Mouse (Mus musculus) stomach, embryonic 15.5 days (tissue): ENCODE results near the gene Cers5. TPM values are rescaled to one million over a fixed set of nuclear protein-coding genes. Genes with fewer than 3 reads are reported as not detected.
"Not testable (repeated sequence)": the region's sequence is repeated elsewhere in the genome, so short reads cannot be mapped to it uniquely, and the experiment has no call there.

ENCODE experiments used
- ATAC-seq: fragments of 200-750 bp; cut with Nextera tagmentation; 2 replicates; pipeline ENCODE4 v1.8.0; 2017; ENCODE audit warnings: low read depth, moderate number of reproducible peaks, moderate TSS enrichment; ENCODE audit not compliant: insufficient read depth, low FRiP score
- H3K27ac ChIP-seq: fragments of 300-500 bp; sonication (generic); 2 replicates; pipeline ENCODE4 v1.5.1; 2015; ENCODE audit warnings: mild to moderate bottlenecking, inconsistent platforms
- H3K27me3 ChIP-seq: fragments of 300-500 bp; sonication (generic); replicated peaks from 2 replicates; pipeline ENCODE4 v1.6.1; 2015; ENCODE audit warnings: inconsistent platforms
- H3K36me3 ChIP-seq: fragments of 300-500 bp; sonication (generic); 2 replicates; pipeline ENCODE4 v1.6.1; 2015; ENCODE audit warnings: inconsistent platforms
- H3K4me1 ChIP-seq: fragments of 300-500 bp; sonication (generic); 2 replicates; pipeline ENCODE4 v1.6.1; 2015; ENCODE audit warnings: inconsistent platforms
- H3K4me2 ChIP-seq: fragments of 300-500 bp; sonication (generic); 2 replicates; pipeline ENCODE4 v1.6.1; 2015; ENCODE audit warnings: mild to moderate bottlenecking, inconsistent platforms
- H3K4me3 ChIP-seq: fragments of 300-500 bp; sonication (generic); replicated peaks from 2 replicates; pipeline ENCODE4 v1.5.1; 2015; ENCODE audit warnings: inconsistent platforms
- H3K9ac ChIP-seq: fragments of 300-500 bp; sonication (generic); 2 replicates; pipeline ENCODE4 v1.6.1; 2015; ENCODE audit warnings: inconsistent platforms
- H3K9me3 ChIP-seq: fragments of 300-500 bp; sonication (generic); 2 replicates; pipeline ENCODE4 v1.6.1; 2016; ENCODE audit warnings: inconsistent platforms
- WGBS: fragments of 180-500 bp; shearing (Covaris S2); methylation state at CpG from one replicate; pipeline ENCODE4 v1.1.7; 2015; 5-methylcytosine and 5-hydroxymethylcytosine counted together
- polyA plus RNA-seq: library from polyadenylated mRNA; unstranded; fragments of >200 nt; fragmentation: Nextera tagmentation; extraction: Ambion mirVana; gene quantifications from 2 replicates; pipeline ENCODE4 v1.2.1, GENCODE M21; 2015

Gene Cers5
- polyA plus RNA-seq, 1 experiment from 2014 or later: 57.3 TPM

DNA sequence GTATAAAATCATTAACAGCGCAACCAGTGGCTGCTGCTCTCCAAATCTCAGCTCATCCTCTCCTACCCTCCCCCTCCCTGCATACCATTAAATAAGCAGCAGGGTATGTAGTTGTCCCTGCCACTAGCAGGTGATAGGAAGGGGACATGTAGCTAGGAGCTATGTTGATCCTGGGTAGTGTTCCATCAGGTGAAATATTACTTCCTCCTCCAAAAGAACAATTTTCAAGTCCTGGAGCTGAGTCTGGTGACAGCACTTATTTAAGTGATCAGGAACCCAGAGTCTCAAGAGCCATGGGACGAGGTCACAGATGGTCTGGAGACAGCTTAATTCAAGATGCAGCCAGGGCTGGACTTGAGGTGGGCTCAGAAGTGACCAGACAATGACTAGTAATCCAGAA, 37.1 kb downstream of the Cers5 start:
- Histone ChIP-seq H3K4me1 (no peaks in the 10 kb centered on the region), H3K9ac (no peak overlapping the region), H3K27me3 (no peaks in the 10 kb centered on the region), H3K4me3 (no peak overlapping the region), H3K4me2 (no peak overlapping the region), H3K36me3 (peaks cover 39% of the 10 kb centered on the region; the same call in 1 of the 2 replicates), H3K27ac (no peak overlapping the region), H3K9me3 (no peaks in the 10 kb centered on the region)
- ATAC-seq: no peak
- whole genome bisulfite sequencing: 88% methylated on average over 2 of the region's 2 CpGs

GRCm38 (mm10) chr15:99733186-99733585, 39.5 kb downstream of the Cers5 start:
- ATAC-seq: no peak
- 91% methylated on average over 5 of the region's 5 CpGs for WGBS
- H3K36me3 ChIP-seq: peaks cover 36% of the 10 kb centered on the region

DNA sequence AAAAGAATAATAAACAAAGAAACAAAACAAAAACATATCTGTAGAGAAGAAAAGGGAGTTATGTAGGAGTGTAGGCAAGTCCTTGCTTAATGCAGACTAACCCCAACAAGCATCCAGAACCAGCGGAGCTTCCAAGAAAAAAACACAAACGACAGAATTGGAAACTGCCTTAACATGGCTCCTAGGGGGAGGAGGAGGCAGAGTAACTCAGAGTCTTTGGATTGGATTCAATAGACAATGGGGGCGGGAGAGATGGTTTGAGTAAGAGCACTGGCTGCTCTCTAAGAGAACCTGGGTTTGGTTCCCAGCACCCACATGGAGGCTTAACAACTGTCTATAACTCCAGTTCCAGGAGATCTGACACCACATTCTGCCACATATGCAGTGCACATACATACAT, 41.0 kb downstream of the Cers5 start:
- Histone ChIP-seq H3K4me2 (no peak overlapping the region), H3K27ac (no peak overlapping the region), H3K4me1 (0 out of 2 replicates have a peak, but pooled peaks cover under 1% of the 10 kb centered on the region), H3K36me3 (peaks cover 29% of the 10 kb centered on the region), H3K9me3 (no peaks in the 10 kb centered on the region), H3K27me3 (no peaks in the 10 kb centered on the region), H3K4me3 (no peak overlapping the region), H3K9ac (no peak overlapping the region)
- 94% methylated on average over 3 of the region's 3 CpGs for WGBS
- no peak for ATAC-seq

More at GRCm38 (mm10) chr15:99733186-99733585, 39.5 kb downstream of the Cers5 start:
- H3K27ac ChIP-seq: no peak overlapping the region
- H3K4me2 ChIP-seq: no peak overlapping the region
- H3K9ac ChIP-seq: no peak overlapping the region
- H3K27me3 ChIP-seq: no peaks in the 10 kb centered on the region
- no peaks in the 10 kb centered on the region for H3K9me3 ChIP-seq
- no peak overlapping the region for H3K4me3 ChIP-seq
- no peaks in the 10 kb centered on the region for H3K4me1 ChIP-seq

DNA sequence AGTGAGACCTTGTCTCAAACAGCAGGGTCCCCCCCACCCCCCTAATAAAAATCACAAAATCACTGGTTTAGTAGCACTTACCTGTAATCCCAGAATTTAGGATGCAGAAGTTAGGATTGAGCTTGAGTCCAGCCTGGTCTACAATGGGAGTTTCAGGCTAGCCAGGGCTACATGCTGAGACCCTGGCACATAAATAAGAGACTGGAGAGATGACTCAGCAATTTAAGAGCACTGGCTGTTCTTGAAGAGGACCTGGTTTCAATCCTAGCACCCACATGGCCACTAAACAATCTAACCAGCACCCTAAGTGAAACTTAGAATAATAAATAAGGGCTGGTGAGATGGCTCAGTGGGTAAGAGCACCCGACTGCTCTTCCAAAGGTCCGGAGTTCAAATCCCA, 41.5 kb downstream of the Cers5 start:
- H3K36me3 ChIP-seq: peaks cover 24% of the 10 kb centered on the region
- H3K9me3 ChIP-seq: no peaks in the 10 kb centered on the region
- H3K27ac ChIP-seq: no peak overlapping the region
- 0 out of 2 replicates have a peak, but pooled peaks cover 4% of the 10 kb centered on the region for H3K4me1 ChIP-seq
- no peak overlapping the region for H3K9ac ChIP-seq
- H3K4me3 ChIP-seq: no peak overlapping the region
- WGBS: 91% methylated on average over 2 of the region's 2 CpGs
- no peak for ATAC-seq
- H3K27me3 ChIP-seq: no peaks in the 10 kb centered on the region
- no peak overlapping the region for H3K4me2 ChIP-seq

DNA sequence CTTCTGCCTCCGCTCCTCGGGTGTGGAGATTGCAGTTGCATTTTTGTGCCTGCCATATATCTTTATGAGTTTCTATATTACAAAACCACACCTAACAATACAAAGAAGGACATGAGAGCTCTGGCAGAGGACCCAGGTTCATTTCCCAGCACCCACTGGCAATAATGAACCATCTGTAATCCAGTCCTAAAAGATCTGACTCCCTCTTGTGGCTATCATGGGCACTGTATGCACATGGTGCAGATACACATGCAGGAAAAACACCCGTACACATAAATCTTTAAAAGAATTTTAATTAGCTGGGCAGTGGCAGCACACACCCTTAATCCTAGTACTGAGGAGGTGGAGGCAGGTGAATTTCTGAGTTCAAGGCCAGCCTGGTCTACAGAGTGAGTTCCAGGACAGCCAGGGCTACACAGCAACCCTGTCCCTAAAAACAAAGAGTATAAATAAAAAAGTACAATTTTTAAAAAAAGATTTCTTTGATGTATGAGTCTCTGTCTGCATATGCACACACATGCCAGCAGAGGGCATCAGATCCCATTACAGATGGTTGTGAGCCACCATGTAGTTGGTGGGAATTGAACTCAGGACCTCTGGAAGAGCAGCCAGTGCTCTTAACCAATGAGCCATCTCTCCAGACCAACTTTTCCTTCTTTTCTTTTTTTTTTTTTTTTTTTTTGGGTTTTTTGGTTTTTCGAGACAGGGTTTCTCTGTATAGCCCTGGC, 43.5 kb downstream of the Cers5 start:
- H3K27ac ChIP-seq: no peak overlapping the region
- no peaks in the 10 kb centered on the region for H3K27me3 ChIP-seq
- H3K36me3 ChIP-seq: peaks cover 19% of the 10 kb centered on the region
- no peak overlapping the region for H3K4me3 ChIP-seq
- no peak overlapping the region for H3K4me2 ChIP-seq
- H3K4me1 ChIP-seq: peaks cover 14% of the 10 kb centered on the region
- ATAC-seq: no peak
- 93% methylated on average over 4 of the region's 4 CpGs for WGBS
- H3K9me3 ChIP-seq: no peaks in the 10 kb centered on the region
- no peak overlapping the region for H3K9ac ChIP-seq

DNA sequence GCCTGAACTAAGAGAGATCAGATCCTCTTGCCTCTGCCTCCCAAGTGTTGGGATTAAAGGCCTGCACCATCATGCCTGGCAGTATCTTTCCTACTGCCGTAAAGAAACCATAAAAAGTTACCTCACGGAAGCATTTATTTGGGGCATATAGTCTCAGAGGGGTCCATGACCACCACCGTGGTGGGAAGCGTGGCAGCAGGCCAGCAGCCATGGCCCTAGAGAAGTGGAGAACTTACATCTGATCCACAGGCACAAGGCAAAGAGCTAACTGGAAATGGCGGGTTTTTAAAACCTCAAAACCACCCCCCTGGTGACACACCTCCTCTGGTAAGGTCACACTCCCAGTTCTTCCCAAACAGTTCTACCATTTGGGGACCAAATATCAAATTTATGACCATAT, 44.5 kb downstream of the Cers5 start:
- Histone ChIP-seq H3K9ac (no peak overlapping the region), H3K4me1 (peaks cover 24% of the 10 kb centered on the region), H3K27ac (no peak overlapping the region), H3K9me3 (no peaks in the 10 kb centered on the region), H3K4me2 (no peak overlapping the region), H3K4me3 (no peak overlapping the region), H3K36me3 (peaks cover 19% of the 10 kb centered on the region), H3K27me3 (no peaks in the 10 kb centered on the region)
- 98% methylated on average over 5 of the region's 5 CpGs for WGBS
- no peak for ATAC-seq

GRCm38 (mm10) chr15:99727525-99727924, 45.2 kb downstream of the Cers5 start:
- no peaks in the 10 kb centered on the region for H3K9me3 ChIP-seq
- H3K36me3 ChIP-seq: peaks cover 19% of the 10 kb centered on the region
- H3K27me3 ChIP-seq: no peaks in the 10 kb centered on the region
- no peak overlapping the region for H3K4me2 ChIP-seq
- no peak overlapping the region for H3K4me3 ChIP-seq
- H3K4me1 ChIP-seq: peaks cover 28% of the 10 kb centered on the region
- H3K9ac ChIP-seq: no peak overlapping the region
- 93% methylated on average over 12 of the region's 12 CpGs for WGBS
- no peak for ATAC-seq
- H3K27ac ChIP-seq: no peak overlapping the region

- H3K27me3 ChIP-seq, H3K9ac ChIP-seq, H3K4me2 ChIP-seq, H3K9me3 ChIP-seq, H3K4me3 ChIP-seq, ATAC-seq, H3K27ac ChIP-seq: not testable (repeated sequence)
- Histone ChIP-seq H3K36me3 (peaks cover 19% of the 10 kb centered on the region), H3K4me1 (peaks cover 28% of the 10 kb centered on the region)
- 92% methylated on average over 5 of the region's 5 CpGs for WGBS
Observed at GRCm38 (mm10) chr15:99727039-99727438, 45.6 kb downstream of the Cers5 start.

DNA sequence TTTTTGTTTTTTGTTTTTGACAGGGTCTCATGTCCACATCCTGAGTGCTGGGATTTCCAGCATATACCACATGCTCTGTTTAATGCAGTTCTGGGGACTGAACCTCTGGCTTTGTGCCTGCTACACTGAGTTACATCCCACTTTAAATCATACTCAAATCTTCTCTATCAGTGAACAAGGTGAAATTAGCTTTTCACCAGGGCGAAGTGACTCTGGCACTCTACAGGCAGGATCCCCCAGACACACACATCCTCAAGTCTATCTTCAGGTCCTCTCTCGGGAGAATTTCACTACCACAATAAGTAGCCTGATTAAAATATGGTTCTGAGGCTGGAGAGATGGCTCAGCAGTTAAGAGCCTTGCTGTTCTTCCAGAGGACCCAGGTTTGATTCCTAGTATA, 46.1 kb downstream of the Cers5 start:
- Histone ChIP-seq H3K4me3 (peak overlapping the region; percentile 81), H3K4me1 (peaks cover 28% of the 10 kb centered on the region), H3K9ac (peak overlapping the region; percentile 81), H3K36me3 (peaks cover 19% of the 10 kb centered on the region), H3K27me3 (no peaks in the 10 kb centered on the region), H3K27ac (no peak overlapping the region), H3K9me3 (no peaks in the 10 kb centered on the region), H3K4me2 (peak overlapping the region; percentile 76)
- WGBS: 70% methylated on average over 2 of the region's 2 CpGs
- ATAC-seq: no peak

- H3K36me3 ChIP-seq: peaks cover 15% of the 10 kb centered on the region
- peak within 1 kb of the TSS; percentile 76 for H3K4me2 ChIP-seq
- peaks cover 28% of the 10 kb centered on the region for H3K4me1 ChIP-seq
- no peaks in the 10 kb centered on the region for H3K27me3 ChIP-seq
- peak within 1 kb of the TSS; percentile 81 for H3K4me3 ChIP-seq
- ATAC-seq: peak; percentile 92
- under 1% methylated on average over 66 of the region's 68 CpGs for WGBS
- peak within 1 kb of the TSS; percentile 86 for H3K27ac ChIP-seq
- peak within 1 kb of the TSS; percentile 81 for H3K9ac ChIP-seq
- no peaks in the 10 kb centered on the region for H3K9me3 ChIP-seq
Observed at GRCm38 (mm10) chr15:99725341-99726155, 47.1 kb downstream of the Cers5 start, which contains the start of gene Cox14. TSS of gene Cox14 (plus strand) at chr15:99725618.

GRCm38 (mm10) chr15:99724292-99725021, 48.2 kb downstream of the Cers5 start:
- Histone ChIP-seq H3K36me3 (peaks cover 15% of the 10 kb centered on the region), H3K27me3 (no peaks in the 10 kb centered on the region), H3K4me2 (peak overlapping the region; percentile 73), H3K27ac (peak overlapping the region; percentile 84), H3K4me3 (peak overlapping the region; percentile 81), H3K4me1 (peaks cover 28% of the 10 kb centered on the region), H3K9ac (0 out of 2 replicates have a peak overlapping the region, but pooled peaks have one; percentile 4), H3K9me3 (no peaks in the 10 kb centered on the region)
- 10% methylated on average over 16 of the region's 16 CpGs for WGBS
- ATAC-seq: peak; percentile 24; the same call in 1 of the 2 replicates
